Mouse (Mus musculus) CH12F3 (cell line): Measurements from ENCODE around the gene Cntnap5a.

Experiments used
- in situ Hi-C: fragments of 300-500 bp; cut with MboI; formaldehyde crosslinking; loops from 2 replicates; pipeline ENCODE4 v1.14.3; 2020; ENCODE audit warnings: low sequenced_read_pairs

The Cntnap5a gene

GRCm38 (mm10) chr1:115684518-115685368 is at the start of gene Cntnap5a:
Gene Cntnap5a, plus strand, starts transcription at chr1:115684756.
- in situ Hi-C loops = no loop called here

- in situ Hi-C loops = no loop called here
These were observed 37.6 kb upstream of the Cntnap5a start for GRCm38 (mm10) chr1:115646921-115647320.

GRCm38 (mm10) chr1:115658343-115659064 is 26.1 kb upstream of the Cntnap5a start:
- in situ Hi-C loops = no loop called here

GRCm38 (mm10) chr1:115686494-115686893 is 1.9 kb downstream of the Cntnap5a start:
- in situ Hi-C loops = no loop called here

- in situ Hi-C loops = no loop called here
These were observed 15.2 kb downstream of the Cntnap5a start for GRCm38 (mm10) chr1:115699798-115700197.

GRCm38 (mm10) chr1:115742556-115742955 is 58.0 kb downstream of the Cntnap5a start:
- in situ Hi-C loops = no loop called here

GRCm38 (mm10) chr1:115745569-115745968 is 61.0 kb downstream of the Cntnap5a start:
- in situ Hi-C loops = no loop called here

GRCm38 (mm10) chr1:115784737-115785136 is 100.2 kb downstream of the Cntnap5a start:
- in situ Hi-C loops = no loop called here

GRCm38 (mm10) chr1:115842591-115842990 is 158.0 kb downstream of the Cntnap5a start:
- in situ Hi-C loops = no loop called here

- in situ Hi-C loops = no loop called here
These were observed 163.0 kb downstream of the Cntnap5a start for GRCm38 (mm10) chr1:115847605-115848004.

- in situ Hi-C loops = no loop called here
These were observed 167.7 kb downstream of the Cntnap5a start for GRCm38 (mm10) chr1:115852206-115852605.

- in situ Hi-C loops = no loop called here
These were observed 233.8 kb downstream of the Cntnap5a start for GRCm38 (mm10) chr1:115918396-115918795.

GRCm38 (mm10) chr1:115925953-115926665 is 241.6 kb downstream of the Cntnap5a start:
- in situ Hi-C loops = no loop called here

- in situ Hi-C loops = no loop called here
These were observed 247.5 kb downstream of the Cntnap5a start for GRCm38 (mm10) chr1:115932045-115932444.

- in situ Hi-C loops = no loop called here
These were observed 261.3 kb downstream of the Cntnap5a start for GRCm38 (mm10) chr1:115945892-115946291.

- in situ Hi-C loops = no loop called here
These were observed 272.0 kb downstream of the Cntnap5a start for GRCm38 (mm10) chr1:115956528-115956927.

GRCm38 (mm10) chr1:115964993-115965575 is 280.5 kb downstream of the Cntnap5a start:
- in situ Hi-C loops = no loop called here

- in situ Hi-C loops = no loop called here
These were observed 305.6 kb downstream of the Cntnap5a start for GRCm38 (mm10) chr1:115990204-115990603.

- in situ Hi-C loops = no loop called here
These were observed 331.2 kb downstream of the Cntnap5a start for GRCm38 (mm10) chr1:116015768-116016167.

GRCm38 (mm10) chr1:116029653-116030052 is 345.1 kb downstream of the Cntnap5a start:
- in situ Hi-C loops = no loop called here

GRCm38 (mm10) chr1:116035897-116036296 is 351.3 kb downstream of the Cntnap5a start:
- in situ Hi-C loops = no loop called here
